Mouse (Mus musculus) cerebellum, adult 11-12 months (tissue): Measurements from ENCODE around the gene Yipf1.

Source experiments
- DNase-seq: peaks from one replicate; pipeline ENCODE4 v3.0.0; 2022

Yipf1 gene

GRCm38 (mm10) chr4:107378954-107379353 is 64.8 kb downstream of the Yipf1 start:
- no peak for DNase-seq

DNA sequence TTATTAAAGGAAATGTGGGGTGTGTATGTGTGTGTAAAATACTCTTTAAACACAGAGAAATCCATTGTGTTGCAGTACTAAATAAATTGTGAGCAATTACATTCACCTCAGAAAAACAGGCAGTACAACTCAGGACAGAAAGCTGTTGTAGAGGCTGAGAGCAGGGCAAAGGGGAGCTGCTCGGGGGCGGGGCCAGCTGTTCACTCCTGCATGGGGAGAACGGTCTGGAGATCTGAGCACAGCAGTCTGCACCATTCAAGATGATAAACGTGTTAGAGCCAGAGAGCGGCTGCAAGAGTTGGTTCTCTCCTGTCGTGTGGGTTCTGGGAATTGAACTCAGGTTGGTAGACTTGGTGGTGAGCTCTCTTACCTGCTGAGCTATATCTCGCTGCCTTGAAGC is 66.7 kb downstream of the Yipf1 start:
- DNase-seq = no peak

GRCm38 (mm10) chr4:107387038-107387437 is 72.9 kb downstream of the Yipf1 start:
- peak; percentile 27 for DNase-seq

- DNase-seq = no peak
These were observed 73.3 kb downstream of the Yipf1 start for GRCm38 (mm10) chr4:107387465-107387864.

GRCm38 (mm10) chr4:107388291-107388690 is 74.1 kb downstream of the Yipf1 start:
- no peak for DNase-seq

GRCm38 (mm10) chr4:107389345-107389744 is 75.2 kb downstream of the Yipf1 start:
- no peak for DNase-seq

DNA sequence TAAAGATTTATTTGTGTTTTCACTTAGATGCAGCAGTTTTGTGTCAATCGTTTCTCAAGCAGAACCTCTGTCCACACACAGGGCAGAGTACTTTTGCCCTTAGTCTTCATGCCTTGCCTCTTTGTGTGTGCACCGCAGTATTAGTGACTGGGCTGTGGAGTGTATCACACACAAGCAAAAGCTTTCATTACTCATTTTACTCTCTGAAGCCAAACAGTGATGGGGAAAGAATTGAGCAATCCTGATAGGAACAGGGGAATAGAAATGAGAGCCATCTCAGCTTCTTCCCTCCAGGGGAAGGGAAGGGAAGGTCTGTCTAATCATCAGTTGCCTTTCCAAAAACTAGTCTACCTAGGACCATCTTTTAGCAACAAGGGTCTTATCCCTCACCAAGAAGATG is 79.6 kb downstream of the Yipf1 start:
- DNase-seq = no peak
